18 mouse cellular contexts compared by ENCODE assay signal in the genomic region with DNA sequence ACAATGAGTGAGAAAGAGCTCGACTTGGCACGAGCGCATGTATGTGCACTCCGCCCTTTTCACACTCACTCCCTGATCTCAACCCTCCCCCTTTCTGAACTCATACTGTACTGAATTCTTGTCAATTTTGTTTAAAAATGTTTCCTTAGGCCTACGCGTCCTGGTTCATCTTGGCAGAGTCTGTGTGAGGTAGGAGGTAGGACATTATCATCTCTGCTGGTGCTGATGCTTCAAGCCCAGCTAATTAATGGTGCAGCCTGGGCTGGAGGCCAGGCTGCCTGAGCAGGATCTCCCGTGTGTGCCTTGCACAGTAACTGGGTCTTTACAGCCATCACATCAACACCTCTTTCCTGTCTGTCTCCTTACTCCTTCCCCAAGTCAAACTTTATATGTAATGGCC. TPM values are rescaled to one million over a fixed set of nuclear protein-coding genes. Genes with fewer than 3 reads are reported as not detected.
A peak's percentile ranks its signal among the peaks of the same experiment; 100 is the strongest.
DNase-seq lines count a peak whose midpoint lies in the region; ATAC-seq lines count a peak whose summit lies in the region.
"Had no signal": no experiment of that assay in that cellular context is flagged by ENCODE, and none has a peak within 500 bp of the region (broad histone marks: within the 10 kb centered on the region; RNA-seq: fewer than 3 reads in every experiment).

No protein-coding gene starts in this region.

- ATAC-seq in forebrain, embryonic 15.5 days (replicated peaks) = no peak
- ATAC-seq in embryonic facial prominence, embryonic 12.5 days (ENCODE audit: insufficient number of reproducible peaks, insufficient read depth, low FRiP score, low TSS enrichment) = no peak
- ATAC-seq: inflammation-experienced regulatory T-cells, adult 6 months had no signal

- DNase-seq in forebrain, embryonic 10.5 days (ENCODE audit: extremely low spot score, low spot score) = no peak
- peak; percentile 47 for DNase-seq in left cerebral cortex, postnatal 4 days
- DNase-seq in left cerebral cortex, adult 11 months (ENCODE audit: low spot score) = no peak
- DNase-seq in NIH3T3 (ENCODE audit: low read depth) = peak; percentile 27
- DNase-seq in kidney, adult 8-10 months = no peak
- DNase-seq in yolk sac, embryonic 10.5 days (ENCODE audit: low spot score) = no peak
- DNase-seq: adrenal gland, postnatal 14 days; B cell, adult 2 months; spleen, adult 18-20 months had no signal

- H3K9me3 ChIP-seq in forebrain, embryonic 15.5 days = no peaks in the 10 kb centered on the region
- no peaks in the 10 kb centered on the region for H3K9me3 ChIP-seq in forebrain, embryonic 10.5 days
- no peaks in the 10 kb centered on the region for H3K9me3 ChIP-seq in embryonic facial prominence, embryonic 12.5 days
- H3K9me3 ChIP-seq: embryonic facial prominence, embryonic 13.5 days; heart, embryonic 12.5 days; limb, embryonic 13.5 days; midbrain, embryonic 12.5 days had no signal

- intact Hi-C loops in left cerebral cortex, postnatal 4 days (cut with DNase I) = no loop called here

- H3K36me3 ChIP-seq in forebrain, embryonic 15.5 days = no peaks in the 10 kb centered on the region
- no peaks in the 10 kb centered on the region for H3K36me3 ChIP-seq in forebrain, embryonic 10.5 days (replicated peaks)
- no peaks in the 10 kb centered on the region for H3K36me3 ChIP-seq in embryonic facial prominence, embryonic 12.5 days
- H3K36me3 ChIP-seq: embryonic facial prominence, embryonic 13.5 days; heart, embryonic 12.5 days; limb, embryonic 13.5 days; midbrain, embryonic 12.5 days had no signal

- no peak overlapping the region for H3K9ac ChIP-seq in forebrain, embryonic 15.5 days (replicated peaks)
- no peak overlapping the region for H3K9ac ChIP-seq in embryonic facial prominence, embryonic 12.5 days
- H3K9ac ChIP-seq: embryonic facial prominence, embryonic 13.5 days; heart, embryonic 12.5 days; limb, embryonic 13.5 days; liver, embryonic 14.5 days; midbrain, embryonic 12.5 days had no signal

- 69% methylated on average over 7 of the region's 7 CpGs for WGBS in forebrain, embryonic 15.5 days
- WGBS in forebrain, embryonic 10.5 days = 91% methylated on average over 7 of the region's 7 CpGs
- WGBS in embryonic facial prominence, embryonic 12.5 days = 84% methylated on average over 7 of the region's 7 CpGs

- H3K4me3 ChIP-seq in forebrain, embryonic 15.5 days = no peak overlapping the region
- no peak overlapping the region for H3K4me3 ChIP-seq in forebrain, embryonic 10.5 days
- H3K4me3 ChIP-seq in embryonic facial prominence, embryonic 12.5 days = no peak overlapping the region
- H3K4me3 ChIP-seq: embryonic facial prominence, embryonic 13.5 days; heart, embryonic 12.5 days; left cerebral cortex, adult 2 months; limb, embryonic 13.5 days; midbrain, embryonic 12.5 days had no signal

- peaks cover 66% of the 10 kb centered on the region for H3K4me1 ChIP-seq in forebrain, embryonic 15.5 days
- H3K4me1 ChIP-seq in forebrain, embryonic 10.5 days = peaks cover 54% of the 10 kb centered on the region
- peaks cover 86% of the 10 kb centered on the region for H3K4me1 ChIP-seq in embryonic facial prominence, embryonic 12.5 days

- 0 out of 2 replicates have a peak overlapping the region, but pooled peaks have one; percentile 19 for H3K27ac ChIP-seq in forebrain, embryonic 15.5 days (replicated peaks)
- no peak overlapping the region for H3K27ac ChIP-seq in forebrain, embryonic 10.5 days
- H3K27ac ChIP-seq in embryonic facial prominence, embryonic 12.5 days = 0 out of 2 replicates have a peak overlapping the region, but pooled peaks have one; percentile 17
- H3K27ac ChIP-seq: embryonic facial prominence, embryonic 13.5 days; liver, embryonic 14.5 days; midbrain, embryonic 12.5 days had no signal

- no peaks in the 10 kb centered on the region for H3K27me3 ChIP-seq in forebrain, embryonic 15.5 days
- no peaks in the 10 kb centered on the region for H3K27me3 ChIP-seq in forebrain, embryonic 10.5 days (ENCODE audit: poor library complexity, severe bottlenecking)
- H3K27me3 ChIP-seq in embryonic facial prominence, embryonic 12.5 days = no peaks in the 10 kb centered on the region
- H3K27me3 ChIP-seq: embryonic facial prominence, embryonic 13.5 days; heart, embryonic 12.5 days; limb, embryonic 13.5 days; midbrain, embryonic 12.5 days had no signal

- H3K4me2 ChIP-seq in forebrain, embryonic 15.5 days (replicated peaks) = no peak overlapping the region
- no peak overlapping the region for H3K4me2 ChIP-seq in embryonic facial prominence, embryonic 12.5 days (replicated peaks)
- H3K4me2 ChIP-seq: embryonic facial prominence, embryonic 13.5 days; heart, embryonic 12.5 days; limb, embryonic 13.5 days; midbrain, embryonic 12.5 days had no signal

RNA-seq across cellular contexts. Expression of a gene that starts 40.6 kb away (rescaled TPM):
- 88.3 and 102 TPM in 2 replicates for polyA plus RNA-seq in forebrain, embryonic 15.5 days (2015; fragmentation: Nextera tagmentation; extraction: Ambion mirVana)
- polyA plus RNA-seq in forebrain, embryonic 10.5 days (2016; fragmentation: Nextera tagmentation; extraction: Ambion mirVana) = 23.3 and 23.4 TPM in 2 replicates
- 10 to 100 TPM; 90.7 to 95.1 TPM for total RNA-seq in left cerebral cortex, postnatal 4 days (2021)
- 82.4 and 106 TPM in 2 replicates for polyA plus RNA-seq in embryonic facial prominence, embryonic 12.5 days (2016; fragmentation: Nextera tagmentation; extraction: Ambion mirVana)

Comparison
In these comparisons a context has a peak if more than half of its experiments do, and no peak if none do; other contexts are left out.
1. DNase-seq: peak in left cerebral cortex, postnatal 4 days (single experiment) and NIH3T3 (single experiment); none in forebrain, embryonic 10.5 days (single experiment), left cerebral cortex, adult 11 months (single experiment), kidney, adult 8-10 months (0 of 2) and yolk sac, embryonic 10.5 days (single experiment).